In genomic region chr11:119913935-119914314, GRCm38 (mm10) we compare ENCODE assay signal across 8 mouse cellular contexts. TPM values are rescaled to one million over a fixed set of nuclear protein-coding genes. Genes with fewer than 3 reads are reported as not detected.
A peak's percentile ranks its signal among the peaks of the same experiment; 100 is the strongest.
DNase-seq lines count a peak whose midpoint lies in the region; ATAC-seq and TF ChIP-seq lines count a peak whose summit lies in the region.

No protein-coding gene starts in this region.

- peak overlapping the region; percentile 82 for H3K4me2 ChIP-seq in heart, embryonic 15.5 days
- H3K4me2 ChIP-seq in hindbrain, embryonic 13.5 days, result peak overlapping the region; percentile 99
- H3K4me2 ChIP-seq in midbrain, embryonic 11.5 days, result peak overlapping the region; percentile 87

- ATAC-seq in heart, embryonic 15.5 days (replicated peaks; ENCODE audit: insufficient number of reproducible peaks, insufficient read depth, low FRiP score, low read depth), result no peak
- peak; percentile 33 for ATAC-seq in Patski
- no peak; the same call in 1 of the 2 replicates for ATAC-seq in hindbrain, embryonic 13.5 days (ENCODE audit: low FRiP score)
- ATAC-seq in midbrain, embryonic 11.5 days (ENCODE audit: low FRiP score), result no peak; the same call in 1 of the 2 replicates

- H3K27me3 ChIP-seq in heart, embryonic 15.5 days, result 0 out of 2 replicates have a peak, but pooled peaks cover 1% of the 10 kb centered on the region
- no peaks in the 10 kb centered on the region for H3K27me3 ChIP-seq in Patski
- no peaks in the 10 kb centered on the region for H3K27me3 ChIP-seq in hindbrain, embryonic 13.5 days
- H3K27me3 ChIP-seq in midbrain, embryonic 11.5 days (ENCODE audit: control insufficient read depth, insufficient read depth, low read length), result no peaks in the 10 kb centered on the region

- WGBS in heart, embryonic 15.5 days, result under 1% methylated on average over 26 of the region's 26 CpGs
- 0% methylated on average over 26 of the region's 26 CpGs for WGBS in hindbrain, embryonic 13.5 days
- under 1% methylated on average over 26 of the region's 26 CpGs for WGBS in midbrain, embryonic 11.5 days

- H3K9me3 ChIP-seq in heart, embryonic 15.5 days (replicated peaks), result no peaks in the 10 kb centered on the region
- no peaks in the 10 kb centered on the region for H3K9me3 ChIP-seq in hindbrain, embryonic 13.5 days
- no peaks in the 10 kb centered on the region for H3K9me3 ChIP-seq in midbrain, embryonic 11.5 days (ENCODE audit: control insufficient read depth, low read length)

- POLR2A ChIA-PET in Patski (lab: Charles Lee), result interaction anchor here (1.4 kb wide), 1 partner anchor 9 kb away, joined by 4 read pairs; no protein-coding TSS in a partner anchor

- DNase-seq in heart, postnatal 4 days, result no peak
- DNase-seq in Patski (ENCODE audit: low read depth, low spot score), result no peak
- no peak for DNase-seq in midbrain, embryonic 11.5 days (ENCODE audit: low spot score, missing footprints)
- DNase-seq in gastrocnemius, postnatal 25 days, result no peak
- no peak for DNase-seq in testis, postnatal 14 days (ENCODE audit: low spot score)
- DNase-seq in cerebellum, adult 9-11 months, result no peak

- peaks cover 26% of the 10 kb centered on the region for H3K36me3 ChIP-seq in heart, embryonic 15.5 days
- peaks cover 35% of the 10 kb centered on the region for H3K36me3 ChIP-seq in hindbrain, embryonic 13.5 days
- H3K36me3 ChIP-seq in midbrain, embryonic 11.5 days (ENCODE audit: control insufficient read depth, insufficient read depth, low read length), result peaks cover 11% of the 10 kb centered on the region; the same call in 1 of the 2 replicates

- CTCF ChIA-PET in Patski (lab: Charles Lee), result interaction anchor here (2.1 to 3.3 kb wide), 2 partner anchors 12 to 78 kb away, joined by 6 to 20 read pairs; no protein-coding TSS in a partner anchor

- no peak for TF ChIP-seq CTCF in Patski (IDR thresholded peaks at IDR 0.05)

- H3K27ac ChIP-seq in heart, embryonic 15.5 days, result peak overlapping the region; percentile 85
- peak overlapping the region; percentile 68 for H3K27ac ChIP-seq in hindbrain, embryonic 13.5 days
- H3K27ac ChIP-seq in midbrain, embryonic 11.5 days (ENCODE audit: low read depth, low read length), result peak overlapping the region; percentile 54; the same call in 1 of the 2 replicates

- H3K4me3 ChIP-seq in heart, embryonic 15.5 days, result peak overlapping the region; percentile 96
- H3K4me3 ChIP-seq in hindbrain, embryonic 13.5 days, result peak overlapping the region; percentile 75
- peak overlapping the region; percentile 94 for H3K4me3 ChIP-seq in midbrain, embryonic 11.5 days (ENCODE audit: low read depth, low read length)

- peak overlapping the region; percentile 98 for H3K9ac ChIP-seq in heart, embryonic 15.5 days
- H3K9ac ChIP-seq in hindbrain, embryonic 13.5 days, result peak overlapping the region; percentile 95
- peak overlapping the region; percentile 98 for H3K9ac ChIP-seq in midbrain, embryonic 11.5 days (ENCODE audit: low read length)

- H3K4me1 ChIP-seq in heart, embryonic 15.5 days (replicated peaks), result peaks cover 51% of the 10 kb centered on the region
- H3K4me1 ChIP-seq in hindbrain, embryonic 13.5 days (replicated peaks), result peaks cover 38% of the 10 kb centered on the region
- peaks cover 19% of the 10 kb centered on the region for H3K4me1 ChIP-seq in midbrain, embryonic 11.5 days (ENCODE audit: control insufficient read depth, insufficient read depth, low read length)

- in situ Hi-C loops in Patski (cut with MboI; ENCODE audit: low pct_unique_long_range_greater_than_20kb), result loop anchor here (10.0 to 25.0 kb wide), 2 partner anchors 81 to 398 kb away; no protein-coding TSS in a partner anchor

RNA-seq across cellular contexts. Expression of gene Chmp6, which starts 0.7 kb away (rescaled TPM):
- 57.3 and 69.5 TPM in 2 replicates for polyA plus RNA-seq in heart, embryonic 15.5 days (2015; fragmentation: Nextera tagmentation; extraction: Ambion mirVana)
- total RNA-seq in heart, postnatal 4 days (2021), result 10 to 100 TPM; 42.4 to 43.3 TPM
- 54.7 TPM for polyA plus RNA-seq in Patski (2021)
- 100 and 103 TPM in 2 replicates for polyA plus RNA-seq in hindbrain, embryonic 13.5 days (2015; fragmentation: Nextera tagmentation; extraction: Ambion mirVana)
- 85.4 and 91.8 TPM in 2 replicates for polyA plus RNA-seq in midbrain, embryonic 11.5 days (2014; fragmentation: Nextera tagmentation; extraction: Ambion mirVana)
- total RNA-seq in gastrocnemius, postnatal 25 days (2021), result 10 to 100 TPM; 25.6 to 28.2 TPM

RNA-seq across cellular contexts. Expression of gene Baiap2, which starts 28.6 kb away (rescaled TPM):
- 11.0 and 16.3 TPM in 2 replicates for polyA plus RNA-seq in heart, embryonic 15.5 days (2015; fragmentation: Nextera tagmentation; extraction: Ambion mirVana)
- 1 to 10 TPM; 8.0 to 8.3 TPM for total RNA-seq in heart, postnatal 4 days (2021)
- polyA plus RNA-seq in Patski (2021), result 15.4 TPM
- 10.0 and 12.3 TPM in 2 replicates for polyA plus RNA-seq in hindbrain, embryonic 13.5 days (2015; fragmentation: Nextera tagmentation; extraction: Ambion mirVana)
- polyA plus RNA-seq in midbrain, embryonic 11.5 days (2014; fragmentation: Nextera tagmentation; extraction: Ambion mirVana), result 9.0 and 9.8 TPM in 2 replicates
- total RNA-seq in gastrocnemius, postnatal 25 days (2021), result 1 to 10 TPM; 2.2 to 3.4 TPM
